Comparison of ENCODE assay signal across 12 mouse cellular contexts in the genomic region with DNA sequence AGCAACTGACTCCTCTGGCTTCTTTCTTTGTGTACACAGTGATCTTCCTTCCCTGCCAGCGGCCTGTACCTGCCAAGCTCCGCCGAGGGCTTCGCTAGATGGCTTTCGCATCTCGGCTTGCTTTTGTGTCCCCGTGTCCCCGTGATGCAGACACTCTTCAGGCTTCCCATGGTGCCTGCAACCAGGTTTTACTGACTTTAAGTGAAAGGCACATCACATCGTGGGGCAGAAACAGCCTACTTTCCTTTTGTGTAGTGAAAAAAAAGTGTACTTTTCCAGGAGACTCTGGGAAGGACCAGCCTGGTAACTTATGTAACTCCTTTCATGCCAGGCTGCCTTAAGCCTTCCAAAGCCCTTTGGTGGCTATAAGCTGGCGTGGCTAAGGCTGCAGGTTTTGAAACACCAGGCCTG.
DNase-seq lines count a peak whose midpoint lies in the region; TF ChIP-seq lines count a peak whose summit lies in the region.
"Had no signal": no experiment of that assay in that cellular context is flagged by ENCODE, and none has a peak within 500 bp of the region (broad histone marks: within the 10 kb centered on the region; RNA-seq: fewer than 3 reads in every experiment).

No protein-coding gene starts in this region.

- no peak overlapping the region for H3K4me3 ChIP-seq in heart, embryonic 10.5 days
- peak overlapping the region; percentile 51 for H3K4me3 ChIP-seq in gastrocnemius, adult 2 months
- H3K4me3 ChIP-seq: forebrain, embryonic 15.5 days; neural tube, embryonic 12.5 days had no signal

- no peaks in the 10 kb centered on the region for H3K9me3 ChIP-seq in heart, embryonic 10.5 days
- H3K9me3 ChIP-seq: forebrain, embryonic 15.5 days; neural tube, embryonic 12.5 days had no signal

- peak overlapping the region; percentile 67 for H3K27ac ChIP-seq in heart, embryonic 10.5 days
- H3K27ac ChIP-seq in gastrocnemius, adult 2 months = peak overlapping the region; percentile 66
- H3K27ac ChIP-seq: forebrain, embryonic 15.5 days; hindbrain, postnatal 0 days; liver, embryonic 14.5 days; neural tube, embryonic 12.5 days had no signal

- no peaks in the 10 kb centered on the region for H3K36me3 ChIP-seq in heart, embryonic 10.5 days
- H3K36me3 ChIP-seq: forebrain, embryonic 15.5 days; neural tube, embryonic 12.5 days had no signal

- intact Hi-C loops in left cerebral cortex, postnatal 36 days (cut with DNase I) = no loop called here
- intact Hi-C loops in gastrocnemius, adult 2 months (cut with DNase I) = loop anchor here (10.0 kb wide), 1 partner anchor 248 kb away; no protein-coding TSS in a partner anchor

- no peaks in the 10 kb centered on the region for H3K27me3 ChIP-seq in heart, embryonic 10.5 days (ENCODE audit: insufficient read depth, poor library complexity, severe bottlenecking)
- H3K27me3 ChIP-seq: forebrain, embryonic 15.5 days; neural tube, embryonic 12.5 days had no signal

- 81% methylated on average over 10 of the region's 10 CpGs for WGBS in heart, embryonic 10.5 days

- DNase-seq in heart, embryonic 10.5 days (ENCODE audit: low spot score) = no peak
- no peak for DNase-seq in heart, adult 8-10 months (ENCODE audit: low spot score)
- DNase-seq in left cerebral cortex, postnatal 36 days (ENCODE audit: low spot score in 2 of 2) = peak; percentile 54 to 69
- DNase-seq in left cerebral cortex, adult 11 months (ENCODE audit: low spot score) = no peak
- peak; percentile 11 for DNase-seq in ZHBTc4 (ENCODE audit: low read depth, low spot score)
- peak; percentile 61 for DNase-seq in gastrocnemius, adult 2 months
- DNase-seq in thymus, postnatal 10 days (ENCODE audit: low spot score in 2 of 2) = no peak
- DNase-seq: kidney, postnatal 36 days had no signal

- no peak for TF ChIP-seq CTCF in gastrocnemius, adult 2 months (IDR thresholded peaks at IDR 0.05)

- peaks cover 33% of the 10 kb centered on the region for H3K4me1 ChIP-seq in heart, embryonic 10.5 days
- H3K4me1 ChIP-seq: neural tube, embryonic 12.5 days had no signal

Comparison
In these comparisons a context has a peak if more than half of its experiments do, and no peak if none do; other contexts are left out.
1. DNase-seq: peak in left cerebral cortex, postnatal 36 days (2 of 2), ZHBTc4 (single experiment) and gastrocnemius, adult 2 months (single experiment); none in heart, embryonic 10.5 days (single experiment), heart, adult 8-10 months (single experiment), left cerebral cortex, adult 11 months (single experiment) and thymus, postnatal 10 days (0 of 2).